Mouse (Mus musculus): ENCODE data around the gene Fam89a.

Gene Fam89a

GRCm38 (mm10) chr8:124754101-124754791, 2.6 kb upstream of the Fam89a start:
- no peak for DNase-seq (ENCODE audit: extremely low read depth, low read depth)

DNA sequence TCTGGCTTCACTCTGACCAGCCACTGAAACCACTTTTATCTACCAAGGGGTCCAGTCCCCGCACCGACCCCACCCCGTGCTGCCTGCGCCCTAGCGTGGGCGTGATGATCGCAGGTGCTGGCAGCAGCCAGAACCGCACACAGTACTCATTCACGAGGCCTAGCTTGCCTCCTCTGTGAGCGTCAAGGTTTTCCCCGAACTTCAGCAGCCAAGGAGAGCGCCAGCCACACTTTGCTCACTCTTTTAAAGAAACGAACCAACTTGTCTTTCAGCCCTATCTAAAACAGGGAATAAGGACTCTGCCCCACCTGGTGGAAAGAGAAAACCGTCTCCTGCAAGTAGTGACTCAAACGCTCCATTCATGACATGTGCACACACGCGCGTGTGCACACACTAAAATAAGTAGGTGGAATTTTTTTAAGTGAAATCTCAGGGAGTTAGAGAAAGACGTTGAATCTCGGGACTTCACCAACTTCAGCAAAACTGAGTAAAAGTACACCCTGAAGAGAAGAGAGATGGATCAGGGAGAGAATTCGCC, 762 bp upstream of the Fam89a start:
- no peak for DNase-seq (ENCODE audit: extremely low read depth, low read depth)

DNA sequence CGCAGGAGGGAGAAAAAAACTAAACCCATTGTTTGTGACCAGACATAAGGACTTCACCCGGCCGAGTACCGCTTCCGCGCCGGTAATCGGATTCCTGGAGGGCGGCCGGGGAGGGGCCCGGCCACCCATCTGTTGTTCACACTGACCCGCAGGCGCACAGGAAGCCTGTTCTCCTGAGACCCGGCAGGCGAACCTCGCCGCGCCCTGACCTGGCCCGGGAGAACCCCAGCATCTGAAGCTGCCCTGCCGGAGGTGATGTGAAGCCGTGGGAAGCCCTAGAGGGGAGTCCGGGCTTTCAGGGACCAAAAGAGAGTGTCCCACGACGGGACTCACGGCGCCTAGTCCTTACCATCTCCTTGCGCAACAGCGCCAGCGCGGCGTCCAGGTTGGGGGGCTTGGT, 441 bp downstream of the Fam89a start:
- DNase-seq (ENCODE audit: extremely low read depth, low read depth), result no peak

GRCm38 (mm10) chr8:124746661-124747060, 5.0 kb downstream of the Fam89a start:
- DNase-seq (ENCODE audit: extremely low read depth, low read depth), result no peak

DNA sequence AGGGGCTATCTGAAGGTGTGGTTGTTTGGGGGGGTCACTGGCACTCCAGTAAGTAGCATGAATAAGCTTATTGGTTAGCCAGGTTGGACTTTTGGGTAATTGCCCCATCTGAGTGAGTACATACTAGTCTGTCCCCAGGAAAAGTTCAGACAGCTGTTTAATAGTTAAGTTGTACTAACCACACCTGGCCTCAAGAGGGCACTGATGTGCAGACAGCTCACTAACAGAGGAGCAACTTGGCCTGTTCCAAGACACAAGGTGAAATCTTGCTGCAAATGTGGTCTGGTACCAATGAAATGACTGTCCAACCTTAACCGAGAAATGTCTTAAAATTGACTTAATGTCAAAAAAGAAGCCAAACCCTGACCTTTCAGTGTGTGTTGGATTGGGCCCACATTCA, 12.4 kb downstream of the Fam89a start:
- no peak for DNase-seq (ENCODE audit: extremely low read depth, low read depth)

- DNase-seq (ENCODE audit: extremely low read depth, low read depth), result no peak
Measured at GRCm38 (mm10) chr8:124735371-124735911, 16.2 kb downstream of the Fam89a start.

GRCm38 (mm10) chr8:124732828-124733227, 18.8 kb downstream of the Fam89a start:
- DNase-seq (ENCODE audit: extremely low read depth, low read depth), result no peak

DNA sequence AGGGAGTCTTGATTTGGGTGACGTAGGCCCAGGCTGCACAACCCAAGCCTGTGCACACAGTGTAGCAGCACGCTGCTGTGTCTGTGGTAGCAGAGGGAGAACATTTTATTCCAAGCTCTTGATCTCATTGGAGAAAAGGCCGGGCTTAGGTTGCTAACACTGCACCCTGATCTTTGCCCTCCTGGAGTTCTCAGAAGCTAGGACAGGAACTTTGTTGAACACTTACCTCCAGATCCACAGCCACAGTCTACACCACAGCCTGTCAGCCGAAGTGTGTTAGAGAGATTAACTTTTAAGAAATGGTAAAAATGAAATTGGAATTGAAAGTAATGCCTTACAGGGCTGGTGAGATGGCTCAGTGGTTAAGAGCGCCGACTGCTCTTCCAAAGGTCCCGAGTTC, 27.3 kb downstream of the Fam89a start:
- DNase-seq (ENCODE audit: extremely low read depth, low read depth), result no peak

DNA sequence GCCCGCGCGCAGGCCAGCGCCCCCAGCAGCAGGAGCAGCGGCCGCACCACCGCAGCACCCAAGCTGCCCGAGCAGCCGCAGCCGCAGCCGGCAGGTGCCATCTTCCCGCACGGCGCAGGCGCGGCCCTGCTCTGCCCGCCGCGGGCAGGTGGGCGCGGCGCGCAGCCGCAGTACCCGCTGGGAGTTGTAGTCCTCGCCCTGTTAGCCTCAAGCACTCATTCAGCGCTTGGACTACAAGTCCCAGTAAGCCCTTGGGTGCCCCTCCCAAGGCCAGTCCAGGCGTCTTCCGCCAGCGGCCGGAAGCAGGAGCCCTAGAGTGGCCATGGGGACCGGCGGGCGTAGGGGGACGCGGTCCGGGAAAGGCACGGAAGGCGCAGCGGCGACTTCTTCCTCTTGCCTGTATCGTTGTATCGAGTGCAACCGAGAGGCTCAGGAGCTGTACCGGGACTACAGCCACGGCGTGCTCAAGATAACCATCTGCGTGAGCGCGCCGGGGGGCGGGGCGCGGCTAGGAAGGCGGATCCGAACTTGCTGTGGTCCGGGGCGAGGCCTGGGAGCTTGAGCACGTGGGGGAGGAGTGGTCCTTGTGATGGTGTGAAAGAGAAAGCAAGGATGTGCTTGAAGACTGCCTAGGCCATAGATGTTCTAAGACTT, 29.6 kb downstream of the Fam89a start, which contains the start of the genes Ttc13 and Arv1:
Ttc13 (minus strand) TSS at position 122 of the 654 bp plus-strand sequence.
Arv1 (plus strand) TSS at position 278 of the 654 bp plus-strand sequence.
- DNase-seq (ENCODE audit: extremely low read depth, low read depth), result peak; percentile 96

DNA sequence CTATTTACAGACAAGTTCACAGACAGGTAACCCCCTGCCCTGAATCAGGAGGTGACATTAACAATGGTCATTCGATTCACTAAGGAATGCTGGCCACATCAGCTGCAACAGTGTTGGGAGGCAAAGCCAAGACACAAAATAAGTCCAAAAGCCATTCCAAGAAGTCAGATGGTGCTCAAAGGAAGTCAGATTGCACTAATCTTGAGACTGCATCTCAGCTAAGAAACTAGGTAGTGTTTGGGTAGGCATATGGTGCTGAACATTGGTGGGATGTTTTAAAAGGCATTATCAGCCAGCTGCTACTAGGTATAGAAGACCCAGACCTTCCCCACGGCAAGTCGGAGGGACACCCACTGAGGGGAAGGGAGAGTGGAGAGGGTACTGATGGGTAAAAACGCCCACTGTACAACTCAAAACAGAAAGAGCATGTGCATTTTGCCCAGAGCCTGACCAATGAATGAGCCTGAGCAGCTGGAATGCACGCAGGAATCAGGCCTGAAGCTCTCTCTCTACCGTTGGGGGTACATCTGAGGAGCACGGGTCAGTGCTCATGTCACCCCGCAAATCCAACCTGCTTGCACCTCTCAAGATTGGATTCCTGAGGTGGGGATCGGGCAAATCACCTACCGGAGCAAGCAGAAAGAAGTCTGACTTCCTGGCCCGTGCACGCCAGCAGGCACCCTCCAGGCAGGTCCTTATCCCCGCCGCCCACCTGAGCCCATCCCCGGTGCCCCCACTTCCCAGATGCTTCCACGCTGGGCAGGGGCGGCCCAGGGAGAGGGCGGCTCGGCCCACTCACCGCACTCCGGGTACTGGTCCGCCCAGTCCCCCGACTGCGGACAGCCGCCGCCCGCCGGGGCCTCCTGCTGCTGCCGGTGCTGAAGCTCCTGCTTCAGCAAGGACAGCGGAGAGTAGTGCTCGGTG, 30.4 kb downstream of the Fam89a start:
- DNase-seq (ENCODE audit: extremely low read depth, low read depth), result peak; percentile 24

GRCm38 (mm10) chr8:124720133-124720532, 31.5 kb downstream of the Fam89a start:
- peak; percentile 6 for DNase-seq (ENCODE audit: extremely low read depth, low read depth)

DNA sequence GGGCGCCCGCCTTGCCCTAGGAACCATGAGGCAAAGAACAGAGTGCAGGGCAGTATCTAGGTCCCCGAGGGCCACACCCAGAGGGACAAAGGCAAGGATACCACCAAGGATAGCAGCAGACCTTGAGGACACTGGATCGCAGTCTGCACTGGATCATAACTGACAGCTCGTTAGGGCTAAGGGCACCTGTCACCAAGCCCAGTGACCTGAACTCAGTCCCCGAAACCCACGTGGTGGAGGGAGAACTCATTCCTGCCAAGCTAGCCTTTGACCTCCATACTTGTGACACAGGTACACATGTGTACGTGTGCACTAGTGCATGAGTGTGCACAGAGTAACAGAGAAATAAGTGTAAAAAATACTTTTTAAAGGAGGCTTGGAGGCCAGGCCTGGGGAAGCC, 35.9 kb downstream of the Fam89a start:
- no peak for DNase-seq (ENCODE audit: extremely low read depth, low read depth)

- DNase-seq (ENCODE audit: extremely low read depth, low read depth), result no peak
Measured at GRCm38 (mm10) chr8:124713207-124713606, 38.4 kb downstream of the Fam89a start.

DNA sequence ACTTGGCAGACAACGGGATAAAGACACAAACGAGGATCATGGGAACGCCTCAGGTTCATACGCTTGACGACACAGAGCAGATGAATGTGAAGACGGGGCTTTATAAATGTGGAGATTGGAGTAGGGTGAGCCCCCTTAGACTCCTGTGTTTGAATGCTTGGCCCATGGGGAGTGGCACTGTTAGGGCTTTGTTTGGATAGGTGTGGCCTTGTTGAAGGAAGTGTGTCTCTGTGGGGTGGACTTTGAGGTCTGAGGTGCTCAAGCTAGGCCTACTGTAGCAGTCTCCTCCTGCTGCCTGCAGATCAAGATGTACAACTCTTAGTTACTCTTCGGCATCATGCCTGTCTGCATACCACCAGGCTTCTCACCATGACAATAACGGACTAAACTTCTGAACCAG, 45.8 kb downstream of the Fam89a start:
- DNase-seq (ENCODE audit: extremely low read depth, low read depth), result no peak

GRCm38 (mm10) chr8:124704376-124704775, 47.3 kb downstream of the Fam89a start:
- DNase-seq (ENCODE audit: extremely low read depth, low read depth), result no peak

- DNase-seq (ENCODE audit: extremely low read depth, low read depth), result no peak
Measured at GRCm38 (mm10) chr8:124703526-124703925, 48.1 kb downstream of the Fam89a start.

- no peak for DNase-seq (ENCODE audit: extremely low read depth, low read depth)
Measured at GRCm38 (mm10) chr8:124702183-124702582, 49.4 kb downstream of the Fam89a start.

DNA sequence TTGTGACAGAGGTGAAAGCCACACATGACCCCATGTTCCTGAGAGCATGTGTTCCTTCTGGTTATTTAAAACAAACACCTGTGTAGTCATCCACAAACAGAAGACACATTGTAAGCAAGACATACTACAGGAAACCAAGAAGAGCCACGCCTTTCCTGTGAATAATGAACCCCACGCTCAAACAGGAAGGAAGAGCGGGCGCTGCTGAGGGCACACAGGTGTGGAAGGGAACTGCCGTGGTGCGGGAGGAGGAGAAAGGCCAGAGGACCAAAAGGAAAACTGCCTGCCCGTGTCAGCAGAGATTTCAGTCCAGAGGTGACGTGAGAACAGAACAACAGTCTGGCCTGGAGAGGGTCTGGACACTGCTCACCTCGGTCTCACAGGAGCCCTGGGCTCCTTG, 50.6 kb downstream of the Fam89a start:
- DNase-seq (ENCODE audit: extremely low read depth, low read depth), result no peak

DNA sequence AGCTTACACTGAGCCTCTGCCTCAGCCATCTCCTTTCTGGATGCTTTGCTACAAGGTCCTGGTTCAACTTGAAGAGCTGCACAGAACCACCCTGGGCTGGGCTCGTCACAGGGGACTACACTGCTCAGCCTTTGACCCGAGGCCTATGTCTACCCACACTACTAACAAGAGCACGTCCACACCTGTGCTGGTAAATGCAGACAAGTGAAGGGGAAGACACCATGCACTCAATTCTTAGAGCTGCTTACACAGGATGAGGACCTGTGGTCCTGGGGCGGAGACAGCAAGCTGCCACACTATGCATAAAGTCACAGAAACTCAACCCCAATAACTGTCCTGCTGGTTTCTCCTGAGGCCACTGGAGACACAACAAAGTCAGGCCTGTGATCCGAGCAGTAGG, 51.4 kb downstream of the Fam89a start:
- no peak for DNase-seq (ENCODE audit: extremely low read depth, low read depth)

GRCm38 (mm10) chr8:124695424-124696100, 56.1 kb downstream of the Fam89a start:
- DNase-seq (ENCODE audit: extremely low read depth, low read depth), result no peak

DNA sequence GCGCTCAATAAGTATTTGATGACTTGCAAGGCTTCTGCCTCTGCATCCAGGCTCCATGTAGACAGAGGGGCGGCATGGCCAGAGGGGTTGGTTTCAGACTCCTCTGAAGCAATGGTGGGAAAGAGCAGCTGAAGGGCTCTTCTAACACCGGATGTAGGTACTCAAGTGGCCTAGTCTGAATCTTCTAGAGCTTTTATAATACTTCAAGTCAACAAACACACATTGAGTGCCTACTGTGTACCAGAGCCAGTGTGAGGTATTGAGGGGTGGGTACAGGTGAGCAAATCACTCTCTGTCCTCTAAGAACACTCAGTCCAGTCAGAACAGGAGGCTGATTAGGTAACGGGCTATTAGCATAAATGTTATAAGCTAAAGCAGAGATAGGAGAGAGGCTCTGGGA, 59.9 kb downstream of the Fam89a start:
- no peak for DNase-seq (ENCODE audit: extremely low read depth, low read depth)

All from MEL-GATA-1-ER (cell line).